Mouse (Mus musculus): Measurements from ENCODE around the gene Adamts8.

- TF ChIP-seq POLR2A (IDR thresholded peaks at IDR 0.05; ENCODE audit: extremely low read depth, insufficient read depth, low read length) (no peak), CTCF (IDR thresholded peaks at IDR 0.05; ENCODE audit: extremely low read depth, insufficient read depth, low read length) (no peak)
Measured at GRCm38 (mm10) chr9:30902152-30902551, 40.2 kb upstream of the Adamts8 start.
